Mouse (Mus musculus): Measurements from ENCODE around the gene Pex11g.

DNA sequence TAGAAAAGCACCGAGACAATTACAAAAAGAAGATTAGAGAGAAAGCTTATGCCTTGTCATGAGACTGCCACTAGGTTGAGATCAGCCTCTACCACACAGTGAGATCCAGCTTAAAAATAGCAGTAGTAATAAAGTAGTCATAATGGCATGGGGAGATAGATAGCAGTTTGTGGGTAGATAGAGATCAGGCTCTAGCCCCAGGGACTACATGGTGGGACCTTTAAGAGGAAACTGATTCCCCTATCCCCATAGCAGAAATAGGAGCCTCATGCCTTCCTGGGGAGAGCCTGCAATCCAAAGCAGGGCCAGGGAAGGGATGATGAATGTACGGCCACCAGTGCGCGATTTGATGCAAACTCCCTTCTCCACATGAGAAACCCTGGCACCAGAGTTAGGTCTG is 52.2 kb downstream of the Pex11g start:
- no peak for TF ChIP-seq ZNF384 (IDR thresholded peaks at IDR 0.05; ENCODE audit: low read depth, low read length)
- TF ChIP-seq HCFC1 (IDR thresholded peaks at IDR 0.05; ENCODE audit: borderline replicate concordance, insufficient read depth, low read length), result no peak
- TF ChIP-seq CHD2 (IDR thresholded peaks at IDR 0.05; ENCODE audit: low read depth, low read length), result no peak
- no peak for TF ChIP-seq ZC3H11A (IDR thresholded peaks at IDR 0.05; ENCODE audit: borderline replicate concordance, low read depth, low read length)

Data from ES-E14 (cell line).